Mouse (Mus musculus) spleen, adult 10 weeks (tissue): ENCODE measurements around the gene Doc2a. TPM values are rescaled to one million over a fixed set of nuclear protein-coding genes. Genes with fewer than 3 reads are reported as not detected.

ENCODE experiments used
- polyA plus RNA-seq: library from polyadenylated mRNA; stranded (reverse); fragments of 350-450 nt; fragmentation: Illumina TruSeq; extraction: RNeasy Lipid Tissue Mini Kit (QIAGEN cat#74804); gene quantifications from one replicate; pipeline ENCODE4 v1.2.3, GENCODE M21; 2015; ENCODE audit warnings: low replicate concordance; ENCODE audit not compliant: insufficient read depth

Doc2a gene
- polyA plus RNA-seq, result not detected

GRCm38 (mm10) chr7:126847116-126847420, at the start of gene Doc2a:
Gene Doc2a (plus strand): TSS chr7:126847416.

GRCm38 (mm10) chr7:126831539-126831938, 15.7 kb upstream of the Doc2a start, which contains the start of gene 4930451I11Rik:
Gene 4930451I11Rik (minus strand): TSS chr7:126831639.

GRCm38 (mm10) chr7:126861429-126862130, 14.4 kb downstream of the Doc2a start, which contains the start of gene Hirip3:
Gene Hirip3 (plus strand): TSS chr7:126861972.

GRCm38 (mm10) chr7:126862147-126862784, 15.1 kb downstream of the Doc2a start, which contains the start of gene Ino80e:
Gene Ino80e (minus strand): TSS chr7:126862377.

GRCm38 (mm10) chr7:126884286-126885164, 37.3 kb downstream of the Doc2a start, which contains the start of gene Taok2:
Gene Taok2 (minus strand): TSS chr7:126884703.

Other genes with a start within 250 kb of the Doc2a start
- gene Nupr1, start 216.6 kb upstream of the Doc2a start, polyA plus RNA-seq, result 26.0 TPM
- gene Sgf29, start 198.1 kb upstream of the Doc2a start, polyA plus RNA-seq, result 30.5 TPM
- 38.4 TPM for gene Sult1a1, start 171.0 kb upstream of the Doc2a start, polyA plus RNA-seq
- gene Bola2, start 152.0 kb upstream of the Doc2a start, polyA plus RNA-seq, result 9.9 TPM
- 7.6 TPM for gene Slx1b, start 151.6 kb upstream of the Doc2a start, polyA plus RNA-seq
- 1,014 TPM for gene Coro1a, start 139.6 kb upstream of the Doc2a start, polyA plus RNA-seq
- gene Mapk3, start 87.8 kb upstream of the Doc2a start, polyA plus RNA-seq, result 58.8 TPM
- gene Gdpd3, start 81.1 kb upstream of the Doc2a start, polyA plus RNA-seq, result 8.9 TPM
- gene Ypel3, start 70.5 kb upstream of the Doc2a start, polyA plus RNA-seq, result 121 TPM
- gene Tbx6, start 65.9 kb upstream of the Doc2a start, polyA plus RNA-seq, result 2.8 TPM
- gene Ppp4c, start 54.9 kb upstream of the Doc2a start, polyA plus RNA-seq, result 170 TPM
- not detected for gene Fam57b, start 49.7 kb upstream of the Doc2a start, polyA plus RNA-seq
- not detected for gene 4930451I11Rik, start 15.8 kb upstream of the Doc2a start, polyA plus RNA-seq
- gene Hirip3, start 14.6 kb downstream of the Doc2a start, polyA plus RNA-seq, result 41.1 TPM
- 30.1 TPM for gene Ino80e, start 15.0 kb downstream of the Doc2a start, polyA plus RNA-seq
- gene Taok2, start 37.3 kb downstream of the Doc2a start, polyA plus RNA-seq, result 37.0 TPM
- 47.9 TPM for gene Tmem219, start 75.5 kb downstream of the Doc2a start, polyA plus RNA-seq
- 13.7 TPM for gene Kctd13, start 81.5 kb downstream of the Doc2a start, polyA plus RNA-seq
- not detected for gene Asphd1, start 102.2 kb downstream of the Doc2a start, polyA plus RNA-seq
- gene Sez6l2, start 103.1 kb downstream of the Doc2a start, polyA plus RNA-seq, result 2.6 TPM
- gene Cdipt, start 128.5 kb downstream of the Doc2a start, polyA plus RNA-seq, result 56.1 TPM
- 2.5 TPM for gene Cdiptos, start 128.7 kb downstream of the Doc2a start, polyA plus RNA-seq
- gene Mvp, start 167.2 kb downstream of the Doc2a start, polyA plus RNA-seq, result 13.5 TPM
- not detected for gene Pagr1b, start 169.1 kb downstream of the Doc2a start, polyA plus RNA-seq
- gene Pagr1a, start 169.9 kb downstream of the Doc2a start, polyA plus RNA-seq, result 13.5 TPM
- 20.9 TPM for gene Gm42742, start 173.7 kb downstream of the Doc2a start, polyA plus RNA-seq
- gene Prrt2, start 173.8 kb downstream of the Doc2a start, polyA plus RNA-seq, result 3.2 TPM
- gene Maz, start 179.6 kb downstream of the Doc2a start, polyA plus RNA-seq, result 111 TPM
- 10.6 TPM for gene Kif22, start 195.1 kb downstream of the Doc2a start, polyA plus RNA-seq
- gene Zg16, start 239.9 kb downstream of the Doc2a start, polyA plus RNA-seq, result 6.7 TPM
- gene AI467606, start 243.9 kb downstream of the Doc2a start, polyA plus RNA-seq, result 81.1 TPM